Mouse (Mus musculus) forebrain, embryonic 14.5 days (tissue): ENCODE measurements at regions not wholly inside any gene's neighbourhood (a gene's known extent, or its start where the extent isn't known, plus 50 kb on each side); places are given as distances from the start of the nearest gene placed in this dataset.

Experiments used
- ATAC-seq: fragments of 200-750 bp; cut with Nextera tagmentation; 2 replicates; pipeline ENCODE4 v1.8.0; 2017; ENCODE audit warnings: mild to moderate bottlenecking, moderate library complexity
- DNase-seq: peaks from one replicate; pipeline ENCODE4 v3.0.0-alpha.2; 2015; ENCODE audit warnings: low spot score
- H3K27ac ChIP-seq: fragments of 300-500 bp; sonication (generic); 2 replicates; pipeline ENCODE4 v1.5.1; 2014; ENCODE audit warnings: low read depth, mild to moderate bottlenecking, control low read depth, low read length, moderate library complexity
- H3K27me3 ChIP-seq: fragments of 300-500 bp; sonication (generic); replicated peaks from 2 replicates; pipeline ENCODE4 v1.6.1; 2014; ENCODE audit warnings: low read length, control low read depth, mixed read lengths; ENCODE audit not compliant: control insufficient read depth, insufficient read depth
- H3K36me3 ChIP-seq: fragments of 300-500 bp; sonication (generic); 2 replicates; pipeline ENCODE4 v1.6.1; 2014; ENCODE audit warnings: low read length, control low read depth; ENCODE audit not compliant: control insufficient read depth, insufficient read depth
- H3K4me1 ChIP-seq: fragments of 300-500 bp; sonication (generic); 2 replicates; pipeline ENCODE4 v1.6.1; 2014; ENCODE audit warnings: antibody characterized with exemption, low read length, control low read depth; ENCODE audit not compliant: control insufficient read depth, insufficient read depth
- H3K4me2 ChIP-seq: fragments of 300-500 bp; sonication (generic); 2 replicates; pipeline ENCODE4 v1.6.1; 2014; ENCODE audit warnings: mild to moderate bottlenecking, control low read depth, low read length
- H3K4me3 ChIP-seq: fragments of 300-500 bp; sonication (generic); 2 replicates; pipeline ENCODE4 v1.5.1; 2014; ENCODE audit warnings: low read depth, low read length, control low read depth
- H3K9ac ChIP-seq: fragments of 300-500 bp; sonication (generic); 2 replicates; pipeline ENCODE4 v1.6.1; 2014; ENCODE audit warnings: mild to moderate bottlenecking, low read length, control low read depth, moderate library complexity
- H3K9me3 ChIP-seq: fragments of 300-500 bp; sonication (generic); replicated peaks from 2 replicates; pipeline ENCODE4 v1.6.1; 2016; ENCODE audit warnings: low read length, control low read depth, mixed read lengths; ENCODE audit not compliant: control insufficient read depth
- WGBS: fragments of 180-500 bp; shearing (Covaris S2); extraction: QIAGEN DNeasy Blood & Tissue Kit; methylation state at CpG from one replicate; pipeline ENCODE4 v1.1.7; 2014; 5-methylcytosine and 5-hydroxymethylcytosine counted together

DNA sequence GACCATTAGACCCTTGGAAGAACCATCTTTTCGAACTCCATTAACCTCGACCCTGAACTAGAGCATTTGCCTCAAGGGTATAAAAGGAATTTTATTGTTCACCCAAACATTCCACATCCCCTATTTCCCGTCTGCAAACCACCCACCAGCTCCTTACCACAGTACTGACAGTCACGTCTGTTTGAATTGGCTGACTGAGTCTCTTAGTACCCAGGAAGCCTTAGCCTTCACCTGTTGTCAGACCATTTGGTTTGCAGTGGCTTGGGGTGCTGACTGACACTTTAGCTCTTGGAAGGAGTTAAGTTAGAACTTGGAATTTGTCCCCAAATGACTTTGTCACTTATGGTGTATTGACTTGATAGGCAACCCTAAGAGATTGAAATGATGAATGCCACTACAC is 209.3 kb upstream of the Daam1 start:
- no peaks in the 10 kb centered on the region for H3K36me3 ChIP-seq
- H3K27me3 ChIP-seq = no peaks in the 10 kb centered on the region
- H3K4me2 ChIP-seq = no peak overlapping the region
- DNase-seq = no peak
- no peak overlapping the region for H3K9ac ChIP-seq
- WGBS = 72% methylated on average over 4 of the region's 4 CpGs
- H3K4me1 ChIP-seq = no peaks in the 10 kb centered on the region
- no peak for ATAC-seq
- no peaks in the 10 kb centered on the region for H3K9me3 ChIP-seq
- no peak overlapping the region for H3K4me3 ChIP-seq
- no peak overlapping the region for H3K27ac ChIP-seq

DNA sequence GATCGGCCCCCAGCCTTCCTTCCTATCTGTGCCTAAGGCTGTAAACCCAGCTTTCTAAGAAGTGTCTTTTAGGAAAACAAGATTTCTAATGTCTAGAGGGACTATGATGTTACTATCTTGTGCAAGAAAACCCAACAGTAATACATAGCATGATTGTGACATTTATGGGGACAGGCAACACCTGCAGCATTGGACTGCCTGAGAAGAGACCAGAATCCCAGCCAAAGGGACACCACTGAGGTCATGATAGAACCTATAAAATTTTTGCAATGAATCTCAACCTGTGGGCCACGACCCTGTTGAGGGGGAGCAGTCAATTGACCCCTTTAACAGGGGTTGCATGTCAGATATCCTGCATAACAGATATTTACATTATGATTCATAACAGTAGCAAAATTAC is 208.1 kb upstream of the Daam1 start:
- no peak overlapping the region for H3K27ac ChIP-seq
- 0 out of 2 replicates have a peak, but pooled peaks cover 2% of the 10 kb centered on the region for H3K4me1 ChIP-seq
- H3K9ac ChIP-seq = no peak overlapping the region
- H3K9me3 ChIP-seq = no peaks in the 10 kb centered on the region
- no peak for ATAC-seq
- H3K4me3 ChIP-seq = no peak overlapping the region
- 81% methylated on average over 2 of the region's 2 CpGs for WGBS
- no peaks in the 10 kb centered on the region for H3K27me3 ChIP-seq
- no peak overlapping the region for H3K4me2 ChIP-seq
- H3K36me3 ChIP-seq = no peaks in the 10 kb centered on the region
- DNase-seq = no peak

DNA sequence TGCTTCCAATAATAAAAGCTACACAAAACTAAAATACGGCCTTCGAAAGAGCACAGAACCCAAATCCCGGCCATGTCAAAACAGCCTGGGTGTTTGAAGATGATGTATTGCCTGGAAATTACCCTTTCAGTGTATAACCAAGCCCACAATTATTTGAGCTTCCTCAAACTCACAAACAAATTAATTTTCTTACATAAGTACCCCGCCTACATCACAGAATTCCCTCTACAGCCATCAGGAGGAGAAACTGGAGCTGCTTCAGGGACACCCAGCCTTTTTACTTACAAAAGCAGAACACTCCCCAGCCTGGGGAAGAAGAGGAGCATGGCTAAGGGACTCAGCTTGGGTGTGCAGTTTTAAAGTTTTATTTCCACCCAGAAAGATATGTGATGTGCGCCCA is 207.6 kb upstream of the Daam1 start:
- H3K27ac ChIP-seq = no peak overlapping the region
- no peaks in the 10 kb centered on the region for H3K9me3 ChIP-seq
- ATAC-seq (no peak), DNase-seq (no peak)
- H3K36me3 ChIP-seq = no peaks in the 10 kb centered on the region
- no peak overlapping the region for H3K9ac ChIP-seq
- H3K27me3 ChIP-seq = no peaks in the 10 kb centered on the region
- 93% methylated on average over 5 of the region's 5 CpGs for WGBS
- peaks cover 3% of the 10 kb centered on the region; the same call in 1 of the 2 replicates for H3K4me1 ChIP-seq
- no peak overlapping the region for H3K4me2 ChIP-seq
- no peak overlapping the region for H3K4me3 ChIP-seq

DNA sequence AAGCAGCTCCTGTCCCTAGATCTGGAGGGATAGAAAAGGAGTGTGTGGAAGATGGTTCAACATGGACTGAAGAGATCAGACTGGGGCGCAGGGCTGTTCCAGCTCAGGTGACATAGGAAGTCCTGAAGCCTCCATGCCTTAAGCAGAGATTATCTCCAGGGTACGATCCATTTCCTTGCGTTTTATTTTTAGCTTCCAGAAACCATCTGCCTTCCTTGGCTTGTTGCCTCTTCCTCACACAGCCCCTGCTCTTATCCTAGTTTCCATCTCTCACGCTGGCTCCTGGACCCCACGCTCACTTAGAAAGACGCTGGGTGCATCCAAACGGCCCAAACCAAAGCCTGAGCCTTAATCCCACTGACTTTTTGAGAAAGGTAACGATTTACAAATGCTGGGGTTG is 206.8 kb upstream of the Daam1 start:
- no peaks in the 10 kb centered on the region for H3K27me3 ChIP-seq
- WGBS = 80% methylated on average over 8 of the region's 8 CpGs
- ATAC-seq (no peak), DNase-seq (peak; percentile 57)
- no peaks in the 10 kb centered on the region for H3K9me3 ChIP-seq
- peaks cover 11% of the 10 kb centered on the region for H3K4me1 ChIP-seq
- no peak overlapping the region for H3K4me2 ChIP-seq
- H3K27ac ChIP-seq = no peak overlapping the region
- H3K4me3 ChIP-seq = no peak overlapping the region
- H3K9ac ChIP-seq = no peak overlapping the region
- no peaks in the 10 kb centered on the region for H3K36me3 ChIP-seq

DNA sequence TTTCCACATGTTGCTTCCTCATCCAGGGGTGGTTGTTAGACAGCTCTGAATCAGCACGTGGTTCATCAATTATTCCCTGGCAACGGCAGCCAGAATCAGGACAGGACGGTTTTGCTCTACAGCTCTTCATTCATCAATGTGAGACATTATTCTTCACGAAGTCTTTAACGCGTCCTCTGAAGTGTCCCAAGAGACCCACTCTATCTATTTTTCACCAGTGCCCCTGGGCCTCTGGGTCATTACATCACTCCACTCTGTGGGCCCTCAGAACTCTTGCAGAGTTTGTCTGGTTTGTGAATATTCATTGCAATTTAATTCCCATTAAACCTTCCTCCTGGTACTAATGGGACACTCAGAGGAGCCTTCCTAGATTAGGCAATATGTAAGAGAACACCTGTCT is 206.2 kb upstream of the Daam1 start:
- WGBS = 70% methylated on average over 6 of the region's 6 CpGs

DNA sequence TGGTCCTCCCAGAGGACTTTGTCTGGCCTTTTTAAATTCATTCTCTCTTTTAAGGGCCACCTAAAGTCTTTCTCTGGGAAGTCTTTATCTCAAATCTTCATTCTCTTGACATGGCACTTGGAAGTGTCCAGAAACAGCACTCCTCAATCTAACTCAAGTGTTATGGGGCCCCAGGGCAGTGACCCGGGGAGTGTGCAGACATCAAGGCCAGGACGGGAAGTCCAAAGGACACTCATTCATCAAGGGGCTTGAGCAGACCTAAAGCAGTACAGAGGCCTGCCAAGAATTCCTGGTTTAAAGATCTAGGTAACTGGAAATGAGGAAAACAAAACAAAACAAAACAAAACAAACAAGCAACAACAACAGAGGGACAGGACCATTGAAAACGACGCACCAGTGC is 205.8 kb upstream of the Daam1 start:
- no peak overlapping the region for H3K9ac ChIP-seq
- peaks cover 11% of the 10 kb centered on the region for H3K4me1 ChIP-seq
- H3K27ac ChIP-seq = no peak overlapping the region
- H3K27me3 ChIP-seq = no peaks in the 10 kb centered on the region
- H3K4me2 ChIP-seq = no peak overlapping the region
- DNase-seq (no peak), ATAC-seq (no peak)
- no peak overlapping the region for H3K4me3 ChIP-seq
- no peaks in the 10 kb centered on the region for H3K36me3 ChIP-seq
- H3K9me3 ChIP-seq = no peaks in the 10 kb centered on the region
- WGBS = 78% methylated on average over 4 of the region's 4 CpGs

More for the DNA sequence above, 206.2 kb upstream of the Daam1 start:
- Histone ChIP-seq H3K4me2 (no peak overlapping the region), H3K36me3 (no peaks in the 10 kb centered on the region), H3K4me1 (peaks cover 11% of the 10 kb centered on the region), H3K27me3 (no peaks in the 10 kb centered on the region), H3K27ac (no peak overlapping the region), H3K9ac (no peak overlapping the region), H3K4me3 (no peak overlapping the region), H3K9me3 (no peaks in the 10 kb centered on the region)
- ATAC-seq (no peak), DNase-seq (no peak)

GRCm38 (mm10) chr12:71626801-71627200 is 204.1 kb upstream of the Daam1 start:
- ATAC-seq = no peak
- H3K27ac ChIP-seq = no peak overlapping the region
- 82% methylated on average over 4 of the region's 4 CpGs for WGBS

GRCm38 (mm10) chr12:71627421-71628339 is 203.2 kb upstream of the Daam1 start:
- 67% methylated on average over 17 of the region's 17 CpGs for WGBS
- H3K36me3 ChIP-seq = no peaks in the 10 kb centered on the region

More at GRCm38 (mm10) chr12:71626801-71627200, 204.1 kb upstream of the Daam1 start:
- Histone ChIP-seq H3K9me3 (no peaks in the 10 kb centered on the region), H3K9ac (no peak overlapping the region), H3K27me3 (no peaks in the 10 kb centered on the region), H3K4me3 (no peak overlapping the region), H3K4me2 (no peak overlapping the region), H3K36me3 (no peaks in the 10 kb centered on the region), H3K4me1 (peaks cover 11% of the 10 kb centered on the region)
- no peak for DNase-seq

GRCm38 (mm10) chr12:71628340-71628738 is 202.5 kb upstream of the Daam1 start:
- no peak overlapping the region for H3K27ac ChIP-seq
- peak; percentile 51 for ATAC-seq
- no peak overlapping the region for H3K9ac ChIP-seq
- H3K4me2 ChIP-seq = no peak overlapping the region
- no peak overlapping the region for H3K4me3 ChIP-seq
- H3K9me3 ChIP-seq = no peaks in the 10 kb centered on the region
- no peaks in the 10 kb centered on the region for H3K27me3 ChIP-seq
- 31% methylated on average over 5 of the region's 5 CpGs for WGBS
- H3K36me3 ChIP-seq = no peaks in the 10 kb centered on the region
- peaks cover 11% of the 10 kb centered on the region for H3K4me1 ChIP-seq
- peak; percentile 46 for DNase-seq

More at GRCm38 (mm10) chr12:71627421-71628339, 203.2 kb upstream of the Daam1 start:
- Histone ChIP-seq H3K4me3 (no peak overlapping the region), H3K9ac (no peak overlapping the region), H3K4me2 (no peak overlapping the region), H3K27ac (peak overlapping the region; percentile 1; the same call in 1 of the 2 replicates), H3K9me3 (no peaks in the 10 kb centered on the region), H3K27me3 (no peaks in the 10 kb centered on the region), H3K4me1 (peaks cover 11% of the 10 kb centered on the region)
- peak; percentile 82 for ATAC-seq
- peak; percentile 54 for DNase-seq
